Mouse (Mus musculus): ENCODE results near the gene Ipo13. TPM values are rescaled to one million over a fixed set of nuclear protein-coding genes. Genes with fewer than 3 reads are reported as not detected.
A peak's percentile ranks its signal among the peaks of the same experiment; 100 is the strongest.

The Ipo13 gene
- total RNA-seq (2021) (10 to 100 TPM; 60.8 to 68.4 TPM), polyA plus RNA-seq (2012; rRNA removed) (104 and 108 TPM in 2 replicates)
- long read RNA-seq, transcript Ipo13-201 (20 exons, 3,595 nt), result major isoform, 28 of 45 reads
- long read RNA-seq, partial matches to known transcripts, result 8 of 45 reads
- long read RNA-seq, other reads (novel, unspliced or antisense), result 9 of 45 reads

DNA sequence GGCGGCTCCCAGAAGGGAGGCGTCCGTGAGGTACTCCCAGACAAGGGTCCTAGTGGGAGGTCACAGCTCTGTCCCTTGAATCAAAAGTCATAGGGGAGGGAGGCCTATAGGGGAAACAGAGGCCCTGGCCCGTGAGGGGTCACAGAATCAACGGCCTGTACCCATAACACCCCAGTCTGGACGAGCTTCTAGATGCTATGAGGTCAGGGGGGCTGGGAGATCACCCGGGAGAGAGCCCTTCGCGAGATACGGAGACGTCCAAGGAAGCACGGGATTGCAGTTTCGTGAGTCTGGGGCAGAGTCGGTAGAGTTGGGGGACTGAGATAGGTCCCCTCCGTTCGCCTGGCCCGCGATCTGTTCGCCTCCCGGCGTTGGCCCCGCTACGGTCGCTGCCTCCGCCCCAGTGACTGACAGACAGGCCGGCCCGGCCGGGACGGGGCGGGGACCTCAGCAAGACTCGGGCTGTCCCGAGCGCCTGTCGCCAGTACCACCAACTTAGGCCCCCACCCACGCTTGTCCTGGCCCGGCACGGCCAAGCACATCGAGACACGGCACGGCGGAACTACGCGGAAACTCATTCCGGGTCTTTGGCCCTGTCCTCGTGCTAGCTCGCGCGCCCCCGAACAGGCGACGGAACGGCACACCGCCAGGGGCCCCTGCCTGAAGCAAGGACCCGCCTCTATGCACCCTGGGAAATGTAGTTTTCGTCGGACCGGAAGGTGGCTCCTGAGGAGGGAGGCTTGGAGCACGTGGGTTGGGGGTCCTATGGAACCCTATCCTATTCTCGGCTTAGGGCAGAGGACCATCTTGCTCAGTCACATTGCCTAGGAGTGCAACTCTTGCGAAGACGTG lies at the start of gene Ipo13:
Gene Ipo13, minus strand, starts transcription at position 409 of the 852 bp plus-strand sequence.
- TF ChIP-seq POLR2A (IDR thresholded peaks at IDR 0.05; ENCODE audit: insufficient read depth, low read depth, low read length), result peak; percentile 87
- no peak for TF ChIP-seq EP300 (IDR thresholded peaks at IDR 0.05; ENCODE audit: insufficient read depth, low read depth, low read length)
- TF ChIP-seq CTCF (IDR thresholded peaks at IDR 0.05), result peak; percentile 46
- peak; percentile 96 to 98 for DNase-seq
- peak within 1 kb of the TSS; percentile 100 for H3K27ac ChIP-seq
- peaks cover 6% of the 10 kb centered on the region for H3K4me1 ChIP-seq (ENCODE audit: control insufficient read depth, insufficient read depth, low read length)
- H3K27me3 ChIP-seq (ENCODE audit: control insufficient read depth, insufficient read depth, low read length), result no peaks in the 10 kb centered on the region
- peaks cover 2% of the 10 kb centered on the region; the same call in 1 of the 2 replicates for H3K79me2 ChIP-seq (replicated peaks; ENCODE audit: control insufficient read depth, insufficient read depth, low read length)
- intact Hi-C loops (cut with DNase I), result loop anchor here (1.0 kb wide), 1 partner anchor 24 kb away; no protein-coding TSS in a partner anchor
- peak within 1 kb of the TSS; percentile 98 for H3K4me3 ChIP-seq
- WGBS, result under 1% methylated on average over 61 of the region's 61 CpGs
- H3K36me3 ChIP-seq (ENCODE audit: control insufficient read depth, insufficient read depth, low read length), result peaks cover 2% of the 10 kb centered on the region; the same call in 1 of the 2 replicates
- peak within 1 kb of the TSS; percentile 92 for H3K9ac ChIP-seq (ENCODE audit: low read depth, low read length)

DNA sequence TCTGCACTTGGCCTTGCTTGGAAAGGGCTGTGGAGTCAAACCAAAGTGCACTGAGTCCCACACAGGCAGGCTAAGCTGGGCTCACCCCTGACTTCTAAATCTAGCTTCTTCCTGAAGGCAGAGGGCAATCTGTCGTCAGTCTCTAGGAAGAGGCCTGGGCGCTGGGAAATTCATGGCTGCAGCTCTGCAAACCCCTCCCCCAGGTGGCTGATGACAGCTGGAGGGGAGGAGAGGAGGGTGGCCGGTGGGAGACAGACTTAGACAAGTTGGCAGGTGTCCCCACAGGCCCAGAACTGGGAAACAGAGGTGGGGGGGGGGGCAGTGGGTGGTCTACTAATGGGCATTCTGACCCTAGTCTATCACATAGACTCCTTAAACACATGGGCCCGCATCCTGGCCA lies 42.7 kb upstream of the Ipo13 start:
- no peak for DNase-seq
- Histone ChIP-seq H3K27me3 (ENCODE audit: control insufficient read depth, insufficient read depth, low read length) (no peaks in the 10 kb centered on the region), H3K79me2 (replicated peaks; ENCODE audit: control insufficient read depth, insufficient read depth, low read length) (no peaks in the 10 kb centered on the region), H3K36me3 (ENCODE audit: control insufficient read depth, insufficient read depth, low read length) (no peaks in the 10 kb centered on the region), H3K9ac (ENCODE audit: low read depth, low read length) (no peak overlapping the region), H3K4me3 (no peak overlapping the region), H3K27ac (no peak overlapping the region), H3K4me1 (ENCODE audit: control insufficient read depth, insufficient read depth, low read length) (no peaks in the 10 kb centered on the region)
- intact Hi-C loops (cut with DNase I), result no loop called here
- 78% methylated on average over 4 of the region's 4 CpGs for WGBS
- TF ChIP-seq CTCF (IDR thresholded peaks at IDR 0.05) (no peak), EP300 (IDR thresholded peaks at IDR 0.05; ENCODE audit: insufficient read depth, low read depth, low read length) (no peak), POLR2A (IDR thresholded peaks at IDR 0.05; ENCODE audit: insufficient read depth, low read depth, low read length) (no peak)

GRCm38 (mm10) chr4:117947493-117947892 lies 32.7 kb upstream of the Ipo13 start:
- TF ChIP-seq CTCF (IDR thresholded peaks at IDR 0.05) (no peak), EP300 (IDR thresholded peaks at IDR 0.05; ENCODE audit: insufficient read depth, low read depth, low read length) (no peak), POLR2A (IDR thresholded peaks at IDR 0.05; ENCODE audit: insufficient read depth, low read depth, low read length) (no peak)
- no peak overlapping the region for H3K4me3 ChIP-seq

GRCm38 (mm10) chr4:117946639-117947305 lies 32.0 kb upstream of the Ipo13 start:
- intact Hi-C loops (cut with DNase I), result no loop called here
- Histone ChIP-seq H3K36me3 (ENCODE audit: control insufficient read depth, insufficient read depth, low read length) (no peaks in the 10 kb centered on the region), H3K27me3 (ENCODE audit: control insufficient read depth, insufficient read depth, low read length) (no peaks in the 10 kb centered on the region), H3K4me1 (ENCODE audit: control insufficient read depth, insufficient read depth, low read length) (no peaks in the 10 kb centered on the region), H3K27ac (no peak overlapping the region), H3K9ac (ENCODE audit: low read depth, low read length) (no peak overlapping the region), H3K79me2 (replicated peaks; ENCODE audit: control insufficient read depth, insufficient read depth, low read length) (no peaks in the 10 kb centered on the region), H3K4me3 (no peak overlapping the region)
- TF ChIP-seq CTCF (IDR thresholded peaks at IDR 0.05) (no peak), POLR2A (IDR thresholded peaks at IDR 0.05; ENCODE audit: insufficient read depth, low read depth, low read length) (no peak), EP300 (IDR thresholded peaks at IDR 0.05; ENCODE audit: insufficient read depth, low read depth, low read length) (no peak)
- 73% methylated on average over 11 of the region's 11 CpGs for WGBS
- DNase-seq, result no peak

More at GRCm38 (mm10) chr4:117947493-117947892, 32.7 kb upstream of the Ipo13 start:
- Histone ChIP-seq H3K9ac (ENCODE audit: low read depth, low read length) (no peak overlapping the region), H3K36me3 (ENCODE audit: control insufficient read depth, insufficient read depth, low read length) (no peaks in the 10 kb centered on the region), H3K27ac (no peak overlapping the region), H3K4me1 (ENCODE audit: control insufficient read depth, insufficient read depth, low read length) (no peaks in the 10 kb centered on the region), H3K27me3 (ENCODE audit: control insufficient read depth, insufficient read depth, low read length) (no peaks in the 10 kb centered on the region), H3K79me2 (replicated peaks; ENCODE audit: control insufficient read depth, insufficient read depth, low read length) (no peaks in the 10 kb centered on the region)
- intact Hi-C loops (cut with DNase I), result no loop called here
- 75% methylated on average over 7 of the region's 7 CpGs for WGBS
- DNase-seq, result no peak

GRCm38 (mm10) chr4:117943317-117943716 lies 28.5 kb upstream of the Ipo13 start:
- Histone ChIP-seq H3K27me3 (ENCODE audit: control insufficient read depth, insufficient read depth, low read length) (no peaks in the 10 kb centered on the region), H3K36me3 (ENCODE audit: control insufficient read depth, insufficient read depth, low read length) (no peaks in the 10 kb centered on the region), H3K79me2 (replicated peaks; ENCODE audit: control insufficient read depth, insufficient read depth, low read length) (no peaks in the 10 kb centered on the region), H3K4me3 (no peak overlapping the region), H3K4me1 (ENCODE audit: control insufficient read depth, insufficient read depth, low read length) (no peaks in the 10 kb centered on the region), H3K9ac (ENCODE audit: low read depth, low read length) (no peak overlapping the region), H3K27ac (no peak overlapping the region)
- intact Hi-C loops (cut with DNase I), result no loop called here
- no peak for DNase-seq
- WGBS, result 74% methylated on average over 5 of the region's 5 CpGs
- no peak for TF ChIP-seq EP300 (IDR thresholded peaks at IDR 0.05; ENCODE audit: insufficient read depth, low read depth, low read length)
- no peak for TF ChIP-seq CTCF (IDR thresholded peaks at IDR 0.05)
- no peak for TF ChIP-seq POLR2A (IDR thresholded peaks at IDR 0.05; ENCODE audit: insufficient read depth, low read depth, low read length)

Data from heart, adult 2 months (tissue).